Mouse (Mus musculus): ENCODE measurements around the gene Pias4. TPM values are rescaled to one million over a fixed set of nuclear protein-coding genes. Genes with fewer than 3 reads are reported as not detected.

The Pias4 gene
- polyA plus RNA-seq, 1 experiment from 2014 or later, result 72.2 TPM

- H3K27me3 ChIP-seq (ENCODE audit: insufficient read depth, poor library complexity, severe bottlenecking), result peaks cover 59% of the 10 kb centered on the region
- 3% methylated on average over 9 of the region's 9 CpGs for WGBS
- H3K27ac ChIP-seq, result no peak overlapping the region
- H3K36me3 ChIP-seq, result no peaks in the 10 kb centered on the region
- no peak overlapping the region for H3K4me3 ChIP-seq
- H3K4me1 ChIP-seq (replicated peaks), result peaks cover 21% of the 10 kb centered on the region
- peak; percentile 65 for DNase-seq (ENCODE audit: low spot score)
- no peaks in the 10 kb centered on the region for H3K9me3 ChIP-seq
Observed at GRCm38 (mm10) chr10:81198230-81198629, 30.5 kb upstream of the Pias4 start.

- Histone ChIP-seq H3K9me3 (no peaks in the 10 kb centered on the region), H3K4me1 (replicated peaks) (peaks cover 28% of the 10 kb centered on the region), H3K4me3 (0 out of 2 replicates have a peak overlapping the region, but pooled peaks have one; percentile 6), H3K27me3 (ENCODE audit: insufficient read depth, poor library complexity, severe bottlenecking) (peaks cover 63% of the 10 kb centered on the region), H3K36me3 (no peaks in the 10 kb centered on the region), H3K27ac (no peak overlapping the region)
- 55% methylated on average over 6 of the region's 6 CpGs for WGBS
- DNase-seq (ENCODE audit: low spot score), result no peak
Observed at GRCm38 (mm10) chr10:81197305-81197704, 29.6 kb upstream of the Pias4 start.

- WGBS, result 67% methylated on average over 11 of the region's 11 CpGs
- no peak overlapping the region for H3K4me3 ChIP-seq
- no peak overlapping the region for H3K27ac ChIP-seq
- H3K27me3 ChIP-seq (ENCODE audit: insufficient read depth, poor library complexity, severe bottlenecking), result peaks cover 63% of the 10 kb centered on the region
- no peak for DNase-seq (ENCODE audit: low spot score)
- peaks cover under 1% of the 10 kb centered on the region for H3K36me3 ChIP-seq
- H3K9me3 ChIP-seq, result no peaks in the 10 kb centered on the region
- H3K4me1 ChIP-seq (replicated peaks), result peaks cover 30% of the 10 kb centered on the region
Observed at GRCm38 (mm10) chr10:81196470-81197065, 28.8 kb upstream of the Pias4 start.

- WGBS, result 65% methylated on average over 4 of the region's 4 CpGs
- H3K9me3 ChIP-seq, result no peaks in the 10 kb centered on the region
- H3K4me1 ChIP-seq (replicated peaks), result peaks cover 39% of the 10 kb centered on the region
- no peak overlapping the region for H3K4me3 ChIP-seq
- no peak overlapping the region for H3K27ac ChIP-seq
- H3K36me3 ChIP-seq, result peaks cover 13% of the 10 kb centered on the region
- no peak for DNase-seq (ENCODE audit: low spot score)
- H3K27me3 ChIP-seq (ENCODE audit: insufficient read depth, poor library complexity, severe bottlenecking), result peaks cover 60% of the 10 kb centered on the region
Observed at GRCm38 (mm10) chr10:81195300-81195699, 27.6 kb upstream of the Pias4 start.

GRCm38 (mm10) chr10:81193991-81194774 is 26.5 kb upstream of the Pias4 start:
- peaks cover 49% of the 10 kb centered on the region for H3K27me3 ChIP-seq (ENCODE audit: insufficient read depth, poor library complexity, severe bottlenecking)
- H3K4me1 ChIP-seq (replicated peaks), result peaks cover 42% of the 10 kb centered on the region
- no peaks in the 10 kb centered on the region for H3K9me3 ChIP-seq
- H3K27ac ChIP-seq, result no peak overlapping the region
- peak overlapping the region; percentile 20 for H3K4me3 ChIP-seq
- H3K36me3 ChIP-seq, result peaks cover 22% of the 10 kb centered on the region
- 15% methylated on average over 37 of the region's 37 CpGs for WGBS
- no peak for DNase-seq (ENCODE audit: low spot score)

- no peak for DNase-seq (ENCODE audit: low spot score)
- Histone ChIP-seq H3K4me1 (replicated peaks) (peaks cover 42% of the 10 kb centered on the region), H3K36me3 (peaks cover 32% of the 10 kb centered on the region), H3K27ac (peak overlapping the region; percentile 93), H3K27me3 (ENCODE audit: insufficient read depth, poor library complexity, severe bottlenecking) (peaks cover 48% of the 10 kb centered on the region), H3K9me3 (no peaks in the 10 kb centered on the region), H3K4me3 (peak overlapping the region; percentile 74)
- 8% methylated on average over 19 of the region's 19 CpGs for WGBS
Observed at GRCm38 (mm10) chr10:81192968-81193501, 25.3 kb upstream of the Pias4 start.

- H3K9me3 ChIP-seq, result no peaks in the 10 kb centered on the region
- WGBS, result under 1% methylated on average over 93 of the region's 93 CpGs
- peaks cover 38% of the 10 kb centered on the region for H3K36me3 ChIP-seq
- peaks cover 45% of the 10 kb centered on the region for H3K27me3 ChIP-seq (ENCODE audit: insufficient read depth, poor library complexity, severe bottlenecking)
- H3K4me3 ChIP-seq, result peak overlapping the region; percentile 74
- peak; percentile 79 for DNase-seq (ENCODE audit: low spot score)
- peak overlapping the region; percentile 93 for H3K27ac ChIP-seq
- peaks cover 42% of the 10 kb centered on the region for H3K4me1 ChIP-seq (replicated peaks)
Observed at GRCm38 (mm10) chr10:81192270-81192967, 24.7 kb upstream of the Pias4 start.

- Histone ChIP-seq H3K27ac (no peak overlapping the region), H3K27me3 (ENCODE audit: insufficient read depth, poor library complexity, severe bottlenecking) (peaks cover 36% of the 10 kb centered on the region), H3K4me3 (peak overlapping the region; percentile 74; the same call in 1 of the 2 replicates), H3K9me3 (no peaks in the 10 kb centered on the region), H3K4me1 (replicated peaks) (peaks cover 42% of the 10 kb centered on the region), H3K36me3 (peaks cover 48% of the 10 kb centered on the region)
- no peak for DNase-seq (ENCODE audit: low spot score)
- 91% methylated on average over 18 of the region's 18 CpGs for WGBS
Observed at GRCm38 (mm10) chr10:81191342-81191982, 23.7 kb upstream of the Pias4 start.

- WGBS, result 74% methylated on average over 6 of the region's 6 CpGs
- H3K9me3 ChIP-seq, result no peaks in the 10 kb centered on the region
- no peak overlapping the region for H3K27ac ChIP-seq
- no peak for DNase-seq (ENCODE audit: low spot score)
- H3K36me3 ChIP-seq, result peaks cover 50% of the 10 kb centered on the region
- peaks cover 30% of the 10 kb centered on the region for H3K27me3 ChIP-seq (ENCODE audit: insufficient read depth, poor library complexity, severe bottlenecking)
- H3K4me1 ChIP-seq (replicated peaks), result peaks cover 42% of the 10 kb centered on the region
- 0 out of 2 replicates have a peak overlapping the region, but pooled peaks have one; percentile 16 for H3K4me3 ChIP-seq
Observed at GRCm38 (mm10) chr10:81190912-81191321, 23.2 kb upstream of the Pias4 start.

GRCm38 (mm10) chr10:81190236-81190911 is 22.7 kb upstream of the Pias4 start:
- Histone ChIP-seq H3K36me3 (peaks cover 55% of the 10 kb centered on the region), H3K4me1 (replicated peaks) (peaks cover 42% of the 10 kb centered on the region), H3K27ac (no peak overlapping the region), H3K27me3 (ENCODE audit: insufficient read depth, poor library complexity, severe bottlenecking) (peaks cover 25% of the 10 kb centered on the region), H3K4me3 (0 out of 2 replicates have a peak overlapping the region, but pooled peaks have one; percentile 16), H3K9me3 (no peaks in the 10 kb centered on the region)
- 72% methylated on average over 31 of the region's 31 CpGs for WGBS
- no peak for DNase-seq (ENCODE audit: low spot score)

GRCm38 (mm10) chr10:81189821-81190220 is 22.1 kb upstream of the Pias4 start:
- Histone ChIP-seq H3K27me3 (ENCODE audit: insufficient read depth, poor library complexity, severe bottlenecking) (peaks cover 19% of the 10 kb centered on the region), H3K4me1 (replicated peaks) (peaks cover 44% of the 10 kb centered on the region), H3K36me3 (peaks cover 61% of the 10 kb centered on the region), H3K27ac (no peak overlapping the region), H3K9me3 (no peaks in the 10 kb centered on the region), H3K4me3 (0 out of 2 replicates have a peak overlapping the region, but pooled peaks have one; percentile 2)
- DNase-seq (ENCODE audit: low spot score), result no peak
- WGBS, result 77% methylated on average over 26 of the region's 26 CpGs

GRCm38 (mm10) chr10:81187161-81187560 is 19.4 kb upstream of the Pias4 start:
- no peak overlapping the region; the same call in 1 of the 2 replicates for H3K4me3 ChIP-seq
- no peaks in the 10 kb centered on the region for H3K9me3 ChIP-seq
- 93% methylated on average over 9 of the region's 9 CpGs for WGBS
- no peak for DNase-seq (ENCODE audit: low spot score)
- H3K4me1 ChIP-seq (replicated peaks), result peaks cover 39% of the 10 kb centered on the region
- H3K27me3 ChIP-seq (ENCODE audit: insufficient read depth, poor library complexity, severe bottlenecking), result no peaks in the 10 kb centered on the region
- H3K36me3 ChIP-seq, result peaks cover 76% of the 10 kb centered on the region
- no peak overlapping the region for H3K27ac ChIP-seq

Measured in hindbrain, embryonic 10.5 days (tissue).